Mouse (Mus musculus): ENCODE measurements around the gene Rapgef5. TPM values are rescaled to one million over a fixed set of nuclear protein-coding genes. Genes with fewer than 3 reads are reported as not detected.

Gene Rapgef5
- total RNA-seq, 2 experiments from 2014 or later = 149 to 189 TPM

DNA sequence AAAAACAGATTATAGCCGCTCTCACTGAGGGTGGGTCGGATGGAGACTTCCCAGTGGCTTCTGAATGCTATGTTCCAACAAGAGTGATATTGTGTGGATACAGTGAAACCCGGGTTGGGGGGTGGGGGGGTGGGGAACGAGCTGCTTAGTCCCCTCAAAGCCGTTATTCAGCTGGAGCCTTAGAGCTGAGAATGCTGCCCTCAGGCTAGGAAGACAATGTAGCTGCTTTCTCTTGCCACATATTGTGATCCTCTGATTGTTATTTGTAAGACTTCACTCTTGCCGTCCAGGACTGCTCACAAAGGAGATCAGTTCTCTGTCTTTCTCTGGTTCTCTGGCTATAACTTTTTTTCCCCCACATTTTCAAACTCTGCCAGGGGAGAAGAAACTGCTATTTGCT lies 142.5 kb downstream of the Rapgef5 start:
- Histone ChIP-seq H3K4me3 (peak overlapping the region; percentile 17; the same call in 1 of the 2 replicates), H3K27ac (peak overlapping the region; percentile 66)
- DNase-seq (ENCODE audit: extremely low spot score in 1 of 2, low spot score in 2 of 2) = no peak
- intact Hi-C loops (cut with DNase I) = no loop called here
- TF ChIP-seq CTCF (IDR thresholded peaks at IDR 0.05) = no peak

- intact Hi-C loops (cut with DNase I) = loop anchor here (2.0 kb wide), 1 partner anchor 24 kb away; no protein-coding TSS in a partner anchor
- Histone ChIP-seq H3K27ac (no peak overlapping the region), H3K4me3 (no peak overlapping the region)
- no peak for TF ChIP-seq CTCF (IDR thresholded peaks at IDR 0.05)
- DNase-seq (ENCODE audit: extremely low spot score in 1 of 2, low spot score in 2 of 2) = no peak
These were observed 144.1 kb downstream of the Rapgef5 start for GRCm38 (mm10) chr12:117660361-117660760.

GRCm38 (mm10) chr12:117661871-117662270 lies 145.6 kb downstream of the Rapgef5 start:
- Histone ChIP-seq H3K27ac (peak overlapping the region; percentile 13; the same call in 1 of the 2 replicates), H3K4me3 (no peak overlapping the region)
- DNase-seq (ENCODE audit: extremely low spot score in 1 of 2, low spot score in 2 of 2) = no peak
- intact Hi-C loops (cut with DNase I) = loop anchor here (2.0 kb wide), 1 partner anchor 25 kb away; no protein-coding TSS in a partner anchor
- TF ChIP-seq CTCF (IDR thresholded peaks at IDR 0.05) = no peak

DNA sequence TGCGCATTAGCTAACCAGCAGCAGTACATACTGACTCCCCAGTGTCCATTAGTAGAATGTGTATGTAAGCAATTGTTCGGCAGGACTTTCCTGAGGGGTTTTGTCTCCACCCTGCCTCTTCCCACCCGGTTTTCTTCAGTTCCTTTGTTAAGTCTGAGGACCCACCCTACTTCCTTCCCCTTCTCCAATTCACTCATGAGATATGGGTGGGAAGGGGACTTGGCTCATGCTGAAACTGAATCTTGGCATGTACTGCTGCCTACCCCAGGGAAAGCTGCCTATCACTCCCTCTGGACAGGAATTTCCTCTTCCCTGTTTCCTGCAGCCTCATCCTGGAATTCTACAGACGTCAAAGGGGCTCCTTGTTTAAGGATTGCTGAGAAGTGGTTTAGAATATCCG lies 147.4 kb downstream of the Rapgef5 start:
- H3K27ac ChIP-seq = no peak overlapping the region
- no peak overlapping the region for H3K4me3 ChIP-seq
- intact Hi-C loops (cut with DNase I) = no loop called here
- no peak for DNase-seq (ENCODE audit: extremely low spot score in 1 of 2, low spot score in 2 of 2)
- no peak for TF ChIP-seq CTCF (IDR thresholded peaks at IDR 0.05)

GRCm38 (mm10) chr12:117664644-117665043 lies 148.4 kb downstream of the Rapgef5 start:
- no peak for TF ChIP-seq CTCF (IDR thresholded peaks at IDR 0.05)
- Histone ChIP-seq H3K27ac (no peak overlapping the region), H3K4me3 (no peak overlapping the region)
- DNase-seq (ENCODE audit: extremely low spot score in 1 of 2, low spot score in 2 of 2) = no peak
- intact Hi-C loops (cut with DNase I) = no loop called here

DNA sequence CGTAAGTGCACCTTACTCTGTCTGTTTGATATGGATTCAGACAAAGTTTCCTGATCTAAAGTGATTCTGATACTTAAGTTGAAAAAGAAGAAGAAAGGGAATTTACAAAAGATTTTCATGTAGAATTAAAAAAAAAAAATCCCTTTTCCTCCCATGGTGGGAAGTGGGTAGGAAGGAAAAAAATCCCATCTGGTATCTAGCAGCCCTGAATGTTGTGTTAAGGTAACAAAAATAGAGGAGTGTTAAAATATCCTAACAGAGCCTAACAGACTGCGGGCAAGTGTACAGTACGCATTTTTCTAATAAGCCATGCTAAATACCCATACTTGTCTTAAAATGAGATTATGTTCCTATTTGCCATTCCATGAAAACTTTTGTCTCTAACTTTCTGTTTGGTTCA lies 150.1 kb downstream of the Rapgef5 start:
- Histone ChIP-seq H3K27ac (no peak overlapping the region), H3K4me3 (no peak overlapping the region)
- intact Hi-C loops (cut with DNase I) = no loop called here
- DNase-seq (ENCODE audit: extremely low spot score in 1 of 2, low spot score in 2 of 2) = no peak
- TF ChIP-seq CTCF (IDR thresholded peaks at IDR 0.05) = no peak

GRCm38 (mm10) chr12:117669610-117670400 lies 153.5 kb downstream of the Rapgef5 start:
- Histone ChIP-seq H3K4me3 (no peak overlapping the region), H3K27ac (no peak overlapping the region)
- intact Hi-C loops (cut with DNase I) = no loop called here
- no peak for DNase-seq (ENCODE audit: extremely low spot score in 1 of 2, low spot score in 2 of 2)
- no peak for TF ChIP-seq CTCF (IDR thresholded peaks at IDR 0.05)

DNA sequence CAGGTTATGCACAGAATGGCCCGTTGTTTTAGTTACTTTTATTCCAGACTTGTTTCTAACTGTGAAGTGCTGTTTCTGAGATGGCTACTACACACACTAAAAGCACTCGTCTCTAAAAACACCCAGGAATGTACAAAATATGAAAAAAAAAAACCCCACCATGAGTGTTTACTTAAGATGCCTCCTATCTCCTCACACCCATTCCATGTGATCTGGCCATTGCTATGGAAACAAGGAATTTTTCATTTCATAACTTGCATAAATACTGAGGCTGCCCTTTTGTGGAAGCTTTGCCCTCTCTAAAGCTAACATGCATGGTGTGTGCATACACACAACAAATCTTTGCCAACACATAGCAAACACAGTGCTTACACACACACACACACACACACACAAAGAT lies 156.9 kb downstream of the Rapgef5 start:
- no peak overlapping the region for H3K4me3 ChIP-seq
- no peak for DNase-seq (ENCODE audit: extremely low spot score in 1 of 2, low spot score in 2 of 2)
- no peak for TF ChIP-seq CTCF (IDR thresholded peaks at IDR 0.05)
- H3K27ac ChIP-seq = no peak overlapping the region
- intact Hi-C loops (cut with DNase I) = no loop called here

GRCm38 (mm10) chr12:117674511-117674910 lies 158.2 kb downstream of the Rapgef5 start:
- TF ChIP-seq CTCF (IDR thresholded peaks at IDR 0.05) = no peak
- intact Hi-C loops (cut with DNase I) = no loop called here

GRCm38 (mm10) chr12:117676265-117676664 lies 160.0 kb downstream of the Rapgef5 start:
- intact Hi-C loops (cut with DNase I) = no loop called here
- DNase-seq (ENCODE audit: extremely low spot score in 1 of 2, low spot score in 2 of 2) = no peak
- Histone ChIP-seq H3K4me3 (no peak overlapping the region), H3K27ac (no peak overlapping the region)
- no peak for TF ChIP-seq CTCF (IDR thresholded peaks at IDR 0.05)

More at GRCm38 (mm10) chr12:117674511-117674910, 158.2 kb downstream of the Rapgef5 start:
- H3K27ac ChIP-seq = no peak overlapping the region
- no peak overlapping the region for H3K4me3 ChIP-seq
- DNase-seq (ENCODE audit: extremely low spot score in 1 of 2, low spot score in 2 of 2) = no peak

- Histone ChIP-seq H3K27ac (0 out of 2 replicates have a peak overlapping the region, but pooled peaks have one; percentile 8), H3K4me3 (no peak overlapping the region)
- DNase-seq (ENCODE audit: extremely low spot score in 1 of 2, low spot score in 2 of 2) = no peak
- intact Hi-C loops (cut with DNase I) = no loop called here
- TF ChIP-seq CTCF (IDR thresholded peaks at IDR 0.05) = no peak
These were observed 162.6 kb downstream of the Rapgef5 start for GRCm38 (mm10) chr12:117678916-117679315.

DNA sequence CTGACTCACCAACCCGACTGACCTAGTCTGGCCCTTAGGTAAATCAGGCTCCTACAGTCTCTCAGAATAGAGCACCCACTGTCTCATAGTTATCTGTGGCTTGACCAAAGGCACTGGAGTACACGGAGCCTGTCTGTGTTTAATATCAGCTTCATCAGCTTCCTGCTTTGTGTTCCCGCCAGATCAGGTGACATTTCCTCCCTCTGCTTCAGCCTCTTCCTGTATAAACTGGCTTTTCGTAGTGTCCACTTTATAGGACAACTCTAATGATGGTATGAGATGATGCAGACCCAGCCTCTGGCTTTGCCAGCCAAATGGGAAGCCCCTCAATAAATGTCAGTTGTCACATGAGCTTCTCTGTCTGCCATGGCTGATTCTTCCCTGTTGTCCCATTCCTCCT lies 163.5 kb downstream of the Rapgef5 start:
- intact Hi-C loops (cut with DNase I) = no loop called here
- Histone ChIP-seq H3K4me3 (no peak overlapping the region), H3K27ac (no peak overlapping the region)
- TF ChIP-seq CTCF (IDR thresholded peaks at IDR 0.05) = no peak
- DNase-seq (ENCODE audit: extremely low spot score in 1 of 2, low spot score in 2 of 2) = no peak

- no peak for TF ChIP-seq CTCF (IDR thresholded peaks at IDR 0.05)
- no peak for DNase-seq (ENCODE audit: extremely low spot score in 1 of 2, low spot score in 2 of 2)
- no peak overlapping the region for H3K4me3 ChIP-seq
- H3K27ac ChIP-seq = no peak overlapping the region
- intact Hi-C loops (cut with DNase I) = no loop called here
These were observed 165.0 kb downstream of the Rapgef5 start for GRCm38 (mm10) chr12:117681273-117681672.
